Mouse (Mus musculus): Measurements from ENCODE around the gene Txnrd2.

The Txnrd2 gene

GRCm38 (mm10) chr16:18447243-18447642 is 21.1 kb downstream of the Txnrd2 start:
- no peak for DNase-seq (ENCODE audit: extremely low spot score, low read depth, low spot score)

GRCm38 (mm10) chr16:18448104-18448503 is 21.9 kb downstream of the Txnrd2 start:
- DNase-seq (ENCODE audit: extremely low spot score, low read depth, low spot score), result no peak

- no peak for DNase-seq (ENCODE audit: extremely low spot score, low read depth, low spot score)
Measured at GRCm38 (mm10) chr16:18449005-18449404, 22.8 kb downstream of the Txnrd2 start.

GRCm38 (mm10) chr16:18451486-18452181 is 25.4 kb downstream of the Txnrd2 start:
- no peak for DNase-seq (ENCODE audit: extremely low spot score, low read depth, low spot score)

- no peak for DNase-seq (ENCODE audit: extremely low spot score, low read depth, low spot score)
Measured at GRCm38 (mm10) chr16:18452361-18452862, 26.2 kb downstream of the Txnrd2 start.

GRCm38 (mm10) chr16:18453846-18454245 is 27.7 kb downstream of the Txnrd2 start:
- DNase-seq (ENCODE audit: extremely low spot score, low read depth, low spot score), result no peak

GRCm38 (mm10) chr16:18455407-18455806 is 29.2 kb downstream of the Txnrd2 start:
- DNase-seq (ENCODE audit: extremely low spot score, low read depth, low spot score), result no peak

- no peak for DNase-seq (ENCODE audit: extremely low spot score, low read depth, low spot score)
Measured at GRCm38 (mm10) chr16:18458661-18459060, 32.5 kb downstream of the Txnrd2 start.

GRCm38 (mm10) chr16:18459335-18459954 is 33.3 kb downstream of the Txnrd2 start:
- DNase-seq (ENCODE audit: extremely low spot score, low read depth, low spot score), result no peak

- peak; percentile 8 for DNase-seq (ENCODE audit: extremely low spot score, low read depth, low spot score)
Measured at GRCm38 (mm10) chr16:18459955-18460370, 33.8 kb downstream of the Txnrd2 start.

GRCm38 (mm10) chr16:18460826-18461225 is 34.6 kb downstream of the Txnrd2 start:
- no peak for DNase-seq (ENCODE audit: extremely low spot score, low read depth, low spot score)

GRCm38 (mm10) chr16:18462031-18462430 is 35.8 kb downstream of the Txnrd2 start:
- no peak for DNase-seq (ENCODE audit: extremely low spot score, low read depth, low spot score)

GRCm38 (mm10) chr16:18462598-18462997 is 36.4 kb downstream of the Txnrd2 start:
- no peak for DNase-seq (ENCODE audit: extremely low spot score, low read depth, low spot score)

GRCm38 (mm10) chr16:18464271-18464670 is 38.1 kb downstream of the Txnrd2 start:
- no peak for DNase-seq (ENCODE audit: extremely low spot score, low read depth, low spot score)

- DNase-seq (ENCODE audit: extremely low spot score, low read depth, low spot score), result no peak
Measured at GRCm38 (mm10) chr16:18470829-18471228, 44.6 kb downstream of the Txnrd2 start.

GRCm38 (mm10) chr16:18471381-18471955 is 45.3 kb downstream of the Txnrd2 start:
- DNase-seq (ENCODE audit: extremely low spot score, low read depth, low spot score), result no peak

GRCm38 (mm10) chr16:18471976-18472375 is 45.8 kb downstream of the Txnrd2 start:
- DNase-seq (ENCODE audit: extremely low spot score, low read depth, low spot score), result no peak

- no peak for DNase-seq (ENCODE audit: extremely low spot score, low read depth, low spot score)
Measured at GRCm38 (mm10) chr16:18472416-18472815, 46.2 kb downstream of the Txnrd2 start.

GRCm38 (mm10) chr16:18472976-18473375 is 46.8 kb downstream of the Txnrd2 start:
- no peak for DNase-seq (ENCODE audit: extremely low spot score, low read depth, low spot score)

GRCm38 (mm10) chr16:18474021-18474420 is 47.8 kb downstream of the Txnrd2 start:
- DNase-seq (ENCODE audit: extremely low spot score, low read depth, low spot score), result no peak

- no peak for DNase-seq (ENCODE audit: extremely low spot score, low read depth, low spot score)
Measured at GRCm38 (mm10) chr16:18477996-18478395, 51.8 kb downstream of the Txnrd2 start.

- no peak for DNase-seq (ENCODE audit: extremely low spot score, low read depth, low spot score)
Measured at GRCm38 (mm10) chr16:18479667-18480066, 53.5 kb downstream of the Txnrd2 start.
